ENCODE assay signal across 9 mouse cellular contexts in the genomic region with DNA sequence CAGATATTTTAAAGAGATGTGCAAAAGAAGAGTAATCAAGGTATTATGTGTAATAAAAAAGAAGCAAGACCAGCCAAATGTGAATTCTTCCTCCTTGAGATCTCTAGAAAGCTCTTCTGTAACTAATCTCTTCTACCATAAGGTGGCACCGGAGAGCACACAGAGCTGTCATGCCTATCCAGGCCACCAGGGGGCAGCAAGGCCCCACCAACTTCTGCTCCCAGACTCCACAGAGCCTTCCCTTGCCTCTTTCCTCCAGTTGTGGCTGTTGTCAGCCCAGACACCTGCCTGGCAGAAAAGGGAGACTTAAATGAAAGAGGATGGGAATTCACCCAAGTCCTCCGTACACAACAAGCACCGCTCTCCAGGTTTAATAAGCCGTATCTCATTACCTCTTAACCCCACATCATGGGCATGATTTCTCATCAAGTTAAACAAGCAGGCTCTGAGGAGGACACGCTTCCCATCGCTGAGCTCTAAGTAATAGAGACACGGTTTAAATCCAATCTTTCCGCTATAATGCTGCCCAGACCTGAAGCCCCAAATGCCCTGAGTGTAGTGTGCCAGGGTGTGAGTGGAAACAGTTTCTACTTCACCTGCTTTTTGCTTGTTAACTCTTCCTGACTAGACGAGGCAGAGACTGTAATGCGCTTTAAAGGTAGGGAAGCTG. TPM values are rescaled to one million over a fixed set of nuclear protein-coding genes. Genes with fewer than 3 reads are reported as not detected.
DNase-seq lines count a peak whose midpoint lies in the region; ATAC-seq and TF ChIP-seq lines count a peak whose summit lies in the region.
"Had no signal": no experiment of that assay in that cellular context is flagged by ENCODE, and none has a peak within 500 bp of the region (broad histone marks: within the 10 kb centered on the region; RNA-seq: fewer than 3 reads in every experiment).

No protein-coding gene starts in this region.

- H3K27ac ChIP-seq in lung, embryonic 14.5 days (ENCODE audit: low read depth) = no peak overlapping the region
- H3K27ac ChIP-seq: liver, embryonic 15.5 days had no signal

- peaks cover 3% of the 10 kb centered on the region for H3K27me3 ChIP-seq in C2C12 (ENCODE audit: control insufficient read depth, insufficient read depth, insufficient read length)
- no peaks in the 10 kb centered on the region for H3K27me3 ChIP-seq in lung, embryonic 14.5 days (ENCODE audit: insufficient read depth, low read length)
- H3K27me3 ChIP-seq: liver, embryonic 15.5 days had no signal

- no peak overlapping the region for H3K4me2 ChIP-seq in lung, embryonic 14.5 days
- H3K4me2 ChIP-seq: liver, embryonic 15.5 days had no signal

- TF ChIP-seq CTCF in C2C12 (IDR thresholded peaks at IDR 0.05; ENCODE audit: control insufficient read depth, insufficient read depth, insufficient read length) = peak; percentile 99
- peak; percentile 100 for TF ChIP-seq CTCF in lung, embryonic 14.5 days (IDR thresholded peaks at IDR 0.05; ENCODE audit: low read depth)

- WGBS in large intestine, adult 2 months = 74% methylated on average over 10 of the region's 10 CpGs
- 62% methylated on average over 10 of the region's 10 CpGs for WGBS in lung, embryonic 14.5 days

- no peaks in the 10 kb centered on the region for H3K79me2 ChIP-seq in C2C12 (ENCODE audit: control insufficient read depth, insufficient read depth)

- no peak overlapping the region for H3K4me3 ChIP-seq in C2C12 (ENCODE audit: insufficient read depth, poor library complexity, severe bottlenecking)
- no peak overlapping the region for H3K4me3 ChIP-seq in lung, embryonic 14.5 days (ENCODE audit: low read depth, low read length)
- H3K4me3 ChIP-seq: liver, embryonic 15.5 days had no signal

- no peaks in the 10 kb centered on the region for H3K79me3 ChIP-seq in C2C12 (ENCODE audit: low read depth)

- H3ac ChIP-seq in C2C12 (ENCODE audit: control insufficient read depth, insufficient read length, low read depth) = no peak overlapping the region

- peak; percentile 68 for DNase-seq in ZHBTc4 (ENCODE audit: low read depth, low spot score)
- peak; percentile 36 for DNase-seq in gastrocnemius, postnatal 25 days
- DNase-seq in large intestine, adult 2 months (ENCODE audit: low read depth, low spot score) = peak; percentile 16
- peak; percentile 84 for DNase-seq in lung, embryonic 14.5 days
- DNase-seq in retina, embryonic 14.5 days (ENCODE audit: low spot score) = peak; percentile 87
- peak; percentile 69 for DNase-seq in urinary bladder, adult 2 months (ENCODE audit: low spot score)

- no peak overlapping the region for H3K9ac ChIP-seq in lung, embryonic 14.5 days
- H3K9ac ChIP-seq: liver, embryonic 15.5 days had no signal

- H3K4me1 ChIP-seq in lung, embryonic 14.5 days (ENCODE audit: insufficient read depth) = no peaks in the 10 kb centered on the region
- H3K4me1 ChIP-seq: liver, embryonic 15.5 days had no signal

- no peaks in the 10 kb centered on the region for H3K36me3 ChIP-seq in C2C12 (ENCODE audit: control insufficient read depth, insufficient read depth)
- H3K36me3 ChIP-seq in lung, embryonic 14.5 days (ENCODE audit: insufficient read depth) = no peaks in the 10 kb centered on the region
- H3K36me3 ChIP-seq: liver, embryonic 15.5 days had no signal

- no peaks in the 10 kb centered on the region for H3K9me3 ChIP-seq in lung, embryonic 14.5 days (ENCODE audit: low read depth, low read length)
- H3K9me3 ChIP-seq: liver, embryonic 15.5 days had no signal

- ATAC-seq in common myeloid progenitor, adult 5-6 weeks (replicated peaks; ENCODE audit: low read depth, poor library complexity, severe bottlenecking) = peak; percentile 93
- no peak; the same call in 1 of the 2 replicates for ATAC-seq in lung, embryonic 14.5 days (ENCODE audit: insufficient read depth)

TF ChIP-seq in C2C12, 6 proteins besides CTCF, POLR2A, EP300 and RAD21:
- TF ChIP-seq USF1 (IDR thresholded peaks at IDR 0.05; ENCODE audit: low read depth) = no peak
- TF ChIP-seq MYOG (IDR thresholded peaks at IDR 0.05; ENCODE audit: control insufficient read depth, extremely low read depth, insufficient read length) = no peak
- no peak for TF ChIP-seq CEBPB (IDR thresholded peaks at IDR 0.05; ENCODE audit: low read depth)
- TF ChIP-seq MYOD1 (IDR thresholded peaks at IDR 0.05; ENCODE audit: control insufficient read depth, insufficient read length, low read depth) = no peak
- TF ChIP-seq FOSL1 (IDR thresholded peaks at IDR 0.05; ENCODE audit: insufficient read depth, low read length, poor library complexity, severe bottlenecking) = no peak
- TF ChIP-seq MAX (IDR thresholded peaks at IDR 0.05) = peak; percentile 58

RNA-seq across cellular contexts. Expression of a gene that starts 28.1 kb away (rescaled TPM):
- polyA plus RNA-seq in C2C12 (2012; fragmentation: generic; extraction: Trizol) = not detected
- total RNA-seq in common myeloid progenitor, adult 5-6 weeks (2017) = not detected in 2 replicates
- total RNA-seq in gastrocnemius, postnatal 25 days (2021) = not detected
- 0.84 and 1.0 TPM in 2 replicates for polyA plus RNA-seq in large intestine, adult 2 months (2012; rRNA removed)
- 0.28 and 0.34 TPM in 2 replicates for polyA plus RNA-seq in lung, embryonic 14.5 days (2014; fragmentation: Nextera tagmentation; extraction: Ambion mirVana)
- 1.2 and 1.5 TPM in 2 replicates for polyA plus RNA-seq in urinary bladder, adult 2 months (2012; rRNA removed)

RNA-seq across cellular contexts. Expression of a gene that starts 39.1 kb away (rescaled TPM):
- 31.4 TPM for polyA plus RNA-seq in C2C12 (2012; fragmentation: generic; extraction: Trizol)
- 2.1 TPM in 1 of 2 replicates, not detected in the other for total RNA-seq in common myeloid progenitor, adult 5-6 weeks (2017)
- total RNA-seq in gastrocnemius, postnatal 25 days (2021) = under 1 TPM; 0.35 to 0.46 TPM
- 2.6 and 3.1 TPM in 2 replicates for polyA plus RNA-seq in large intestine, adult 2 months (2012; rRNA removed)
- polyA plus RNA-seq in lung, embryonic 14.5 days (2014; fragmentation: Nextera tagmentation; extraction: Ambion mirVana) = 35.2 and 36.9 TPM in 2 replicates
- polyA plus RNA-seq in urinary bladder, adult 2 months (2012; rRNA removed) = 6.3 and 6.4 TPM in 2 replicates

RNA-seq across cellular contexts. Expression of a gene that starts 42.1 kb away (rescaled TPM):
- polyA plus RNA-seq in C2C12 (2012; fragmentation: generic; extraction: Trizol) = not detected
- total RNA-seq in common myeloid progenitor, adult 5-6 weeks (2017) = not detected in 2 replicates
- not detected for total RNA-seq in gastrocnemius, postnatal 25 days (2021)
- not detected in 2 replicates for polyA plus RNA-seq in large intestine, adult 2 months (2012; rRNA removed)
- not detected in 2 replicates for polyA plus RNA-seq in lung, embryonic 14.5 days (2014; fragmentation: Nextera tagmentation; extraction: Ambion mirVana)
- not detected in 2 replicates for polyA plus RNA-seq in urinary bladder, adult 2 months (2012; rRNA removed)
- polyA plus RNA-seq: liver, embryonic 15.5 days had no signal

RNA-seq across cellular contexts. Expression of a gene that starts 49.2 kb away (rescaled TPM):
- 14.8 TPM for polyA plus RNA-seq in C2C12 (2012; fragmentation: generic; extraction: Trizol)
- total RNA-seq in common myeloid progenitor, adult 5-6 weeks (2017) = not detected in 2 replicates
- under 1 TPM in 1 of 2 experiments, not detected in 1; 0.35 TPM for total RNA-seq in gastrocnemius, postnatal 25 days (2021)
- 0.86 and 1.2 TPM in 2 replicates for polyA plus RNA-seq in large intestine, adult 2 months (2012; rRNA removed)
- polyA plus RNA-seq in lung, embryonic 14.5 days (2014; fragmentation: Nextera tagmentation; extraction: Ambion mirVana) = 11.6 and 13.4 TPM in 2 replicates
- polyA plus RNA-seq in urinary bladder, adult 2 months (2012; rRNA removed) = 4.5 and 6.0 TPM in 2 replicates

Comparison
In these comparisons a context has a peak if more than half of its experiments do, and no peak if none do; other contexts are left out.
1. DNase-seq: peak in every context shown above with its lines; median percentile 87 in retina, embryonic 14.5 days; 84 in lung, embryonic 14.5 days; 69 in urinary bladder, adult 2 months; 68 in ZHBTc4; 36 in gastrocnemius, postnatal 25 days; 16 in large intestine, adult 2 months.